Mouse (Mus musculus): ENCODE measurements around the gene Gstt4.
"Not testable (repeated sequence)": the region's sequence is repeated elsewhere in the genome, so short reads cannot be mapped to it uniquely, and the experiment has no call there.

Gstt4 gene

DNA sequence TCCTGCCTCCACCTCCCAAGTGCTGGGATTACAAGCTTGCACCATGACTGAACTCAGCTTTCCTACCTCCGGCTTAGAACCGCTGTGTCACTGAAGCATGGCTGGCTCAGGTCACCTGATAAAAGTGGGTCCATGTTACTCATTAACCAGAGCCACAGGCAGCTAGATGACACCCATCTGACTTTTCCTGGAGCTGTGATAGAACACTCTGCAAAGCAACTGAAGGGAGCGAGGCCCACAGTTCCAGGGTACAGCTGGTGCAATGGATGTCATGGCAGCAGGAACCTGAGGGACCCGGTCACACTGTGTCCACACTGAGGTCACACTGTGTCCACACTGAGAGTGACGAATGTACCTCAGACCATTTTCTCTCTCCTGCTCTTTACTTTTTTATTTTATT lies 32.5 kb downstream of the Gstt4 start:
- no peak for DNase-seq (ENCODE audit: low spot score)

DNA sequence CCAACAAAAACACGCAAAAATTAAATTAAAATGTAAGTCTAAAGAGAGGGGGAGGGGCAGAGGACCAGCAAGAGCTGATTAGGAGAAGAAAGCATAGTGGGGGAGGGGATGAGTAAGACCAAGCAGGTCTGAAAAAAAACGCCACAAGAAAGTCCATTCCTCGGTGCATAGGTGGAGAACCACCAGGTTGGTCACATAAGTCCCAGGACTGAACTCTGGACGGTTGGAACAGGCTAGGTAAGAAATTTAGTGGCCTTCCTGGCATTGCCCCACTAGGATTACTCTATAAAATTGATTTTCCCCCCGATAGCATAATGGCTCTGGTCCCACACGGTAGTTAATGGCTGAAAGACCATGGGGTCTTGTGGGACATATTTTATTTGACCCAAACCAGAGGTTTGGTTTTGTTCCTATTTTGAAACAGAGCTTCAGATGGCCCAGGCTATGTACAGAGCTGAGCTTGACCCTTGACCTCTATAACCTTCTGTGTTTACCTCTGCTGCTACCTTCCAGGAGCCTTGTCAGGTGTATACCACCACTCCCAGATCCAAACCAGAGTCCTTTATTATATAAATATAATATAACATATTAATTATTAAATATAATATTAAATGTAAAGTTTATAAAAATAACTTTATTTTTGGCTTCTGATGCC lies 33.1 kb downstream of the Gstt4 start:
- DNase-seq (ENCODE audit: low spot score), result no peak

DNA sequence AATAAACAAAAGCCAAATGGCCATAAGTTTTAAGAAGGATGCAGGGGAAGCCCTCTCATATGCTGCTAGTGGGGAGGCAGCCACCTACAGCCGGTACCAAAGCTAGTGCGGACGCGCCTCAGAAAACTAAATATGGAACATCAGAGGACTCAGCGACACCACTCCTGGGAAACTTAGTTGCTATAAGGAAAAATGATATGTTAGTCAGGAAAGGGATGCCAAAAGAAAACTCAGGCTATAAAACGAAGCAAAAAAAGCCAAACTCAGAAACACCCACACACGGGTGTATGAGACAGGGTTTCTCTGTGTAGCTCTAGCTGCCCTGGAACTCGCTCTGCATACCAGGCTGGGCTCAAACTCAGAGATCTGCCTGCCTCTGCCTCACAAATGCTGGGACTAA lies 34.1 kb downstream of the Gstt4 start:
- no peak for DNase-seq (ENCODE audit: low spot score)

DNA sequence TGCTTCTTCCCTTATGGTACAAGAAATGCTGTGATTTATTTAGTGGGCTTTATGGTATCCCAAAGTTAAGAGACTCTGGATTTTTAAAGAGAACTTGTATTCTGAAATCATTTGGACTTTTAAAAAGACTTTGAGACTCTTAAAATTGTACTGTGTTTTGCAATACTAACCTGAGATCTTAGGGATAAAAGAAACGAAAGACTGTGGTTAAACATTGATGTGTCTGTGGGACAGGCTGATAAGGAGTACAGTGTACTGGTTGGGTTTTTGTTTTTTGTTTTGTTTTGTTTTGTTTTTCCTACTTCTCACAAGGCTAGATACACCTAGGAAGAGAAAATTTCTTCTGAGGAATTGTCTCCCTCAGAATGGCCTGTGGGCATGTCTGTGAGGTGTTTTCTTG lies 36.9 kb downstream of the Gstt4 start:
- DNase-seq (ENCODE audit: low spot score), result no peak

DNA sequence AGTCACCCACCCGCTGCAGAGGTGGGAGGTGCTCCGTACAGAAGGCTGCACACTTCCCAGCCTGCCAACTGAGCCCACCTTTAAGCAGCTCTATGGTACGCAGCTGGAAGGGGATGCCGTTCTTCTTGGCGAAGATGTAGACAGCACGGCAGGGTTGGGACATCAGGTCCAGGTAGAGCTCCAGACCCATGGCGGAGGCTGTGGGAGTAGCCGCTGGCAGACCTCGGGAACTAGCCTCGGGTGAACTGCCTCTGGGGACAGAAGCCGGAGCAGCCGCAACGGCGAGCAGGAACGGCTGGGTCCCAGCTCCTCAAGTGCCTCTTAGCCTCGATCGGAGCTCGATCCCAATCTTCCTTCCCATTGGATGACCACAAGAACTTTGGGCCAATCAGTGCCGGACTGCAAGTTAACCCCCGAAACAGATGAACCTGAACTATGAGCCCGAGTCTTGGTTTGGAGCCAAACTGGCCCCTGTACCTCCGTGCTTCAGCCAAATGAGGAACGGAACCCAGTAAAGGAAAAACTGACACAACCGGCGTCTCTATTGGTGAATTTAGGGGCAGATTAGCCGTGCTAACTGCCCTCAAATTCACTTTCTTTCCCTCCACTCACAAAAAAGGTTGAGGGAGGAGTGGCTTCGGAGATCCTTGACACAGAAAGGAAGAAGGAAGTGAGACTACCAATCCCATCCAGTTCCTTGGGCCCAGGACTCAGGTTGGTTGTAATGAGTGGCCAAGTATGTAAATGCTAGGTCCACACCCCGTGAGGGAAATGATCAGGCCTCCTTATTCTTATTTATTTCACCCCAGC lies 41.4 kb downstream of the Gstt4 start, which contains the start of the genes Gm20441 and Gstt3:
TSS of gene Gm20441 (minus strand) at position 186 of the 810 bp plus-strand sequence.
TSS of gene Gstt3 (minus strand) at position 646 of the 810 bp plus-strand sequence.
- peak; percentile 84 for DNase-seq (ENCODE audit: low spot score)

DNA sequence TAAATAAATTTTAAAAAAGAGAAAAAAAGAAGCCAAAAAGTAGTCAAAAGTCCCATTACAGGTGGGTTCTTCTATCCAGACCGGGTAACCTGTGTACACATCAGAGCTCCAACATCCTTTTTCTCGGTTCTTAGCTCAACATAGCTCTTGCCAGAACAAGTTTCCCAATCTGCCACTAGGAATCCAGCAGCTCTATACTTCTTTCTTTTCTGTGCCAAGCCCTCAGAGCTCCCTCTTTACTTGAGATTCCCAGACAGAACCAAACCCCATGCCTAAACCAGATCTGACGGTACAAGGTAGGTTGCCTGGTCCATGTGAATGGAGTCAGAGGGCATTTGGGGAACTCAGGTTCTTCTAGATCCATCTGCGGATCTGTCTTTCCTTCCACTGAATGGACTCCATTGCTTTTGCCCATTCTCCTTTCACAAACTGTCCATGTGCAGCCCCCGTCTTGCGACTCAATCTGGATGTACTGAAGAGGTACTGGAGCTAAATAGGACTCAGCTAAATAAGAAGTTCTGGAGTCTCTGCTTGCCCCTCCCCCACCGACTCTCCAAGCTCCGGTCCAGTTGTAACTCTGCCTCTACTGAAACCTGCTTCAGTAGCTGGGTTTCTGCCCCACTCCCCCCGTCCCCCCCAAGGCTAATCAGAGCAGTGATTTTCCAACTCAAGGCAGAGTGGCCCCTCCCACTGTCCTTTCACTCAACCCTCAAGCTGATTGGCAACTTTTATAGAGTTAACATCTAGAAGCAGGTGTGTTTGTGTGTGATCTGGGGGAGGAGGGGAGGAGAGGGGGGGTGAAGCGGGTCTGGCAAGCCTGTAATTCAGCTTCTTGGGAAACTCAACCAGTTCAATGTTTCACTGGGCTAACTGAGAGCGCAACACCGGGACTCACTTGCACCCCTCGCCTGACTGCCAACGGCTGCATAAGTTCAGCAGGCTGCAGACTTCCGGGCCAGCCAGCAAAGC lies 42.9 kb downstream of the Gstt4 start:
- DNase-seq (ENCODE audit: low spot score), result no peak

DNA sequence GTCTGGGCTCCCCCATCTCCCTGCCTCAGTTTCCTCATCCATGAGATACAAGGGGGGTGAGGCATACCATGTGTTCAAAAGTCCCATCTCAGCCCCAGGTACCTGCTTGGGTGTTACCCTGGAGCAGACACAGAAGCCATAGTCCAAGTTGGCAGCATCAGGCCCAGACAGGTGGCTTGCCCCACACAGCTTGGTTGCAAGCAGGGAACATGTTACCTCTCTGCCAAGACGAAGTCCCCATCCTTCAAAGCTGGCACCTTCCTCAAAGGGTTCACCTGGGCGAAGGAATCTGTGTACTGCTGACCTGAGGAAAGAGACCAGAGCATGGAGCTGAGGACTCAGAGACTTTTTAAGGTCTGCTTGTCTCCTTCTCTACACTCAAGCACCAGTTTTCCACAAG lies 44.5 kb downstream of the Gstt4 start:
- no peak for DNase-seq (ENCODE audit: low spot score)

DNA sequence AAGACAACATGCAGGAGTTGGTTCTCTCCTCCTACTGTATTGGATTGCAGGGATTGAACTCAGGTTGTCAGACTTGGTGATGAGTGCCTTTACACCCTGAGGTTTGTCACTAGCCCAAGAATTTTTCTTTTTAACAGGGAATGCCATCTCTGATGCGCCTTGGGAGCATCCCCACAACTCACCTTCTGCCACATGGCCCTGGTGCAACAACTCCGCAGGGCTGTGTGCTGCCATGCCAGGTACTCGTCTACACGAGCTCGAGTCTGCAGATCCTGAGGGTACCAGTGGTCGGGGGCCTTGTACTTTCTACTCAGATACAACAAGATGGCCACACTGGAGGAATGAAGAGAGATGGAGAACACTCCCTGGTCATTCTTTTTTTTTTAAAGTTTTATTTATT lies 45.8 kb downstream of the Gstt4 start:
- no peak for DNase-seq (ENCODE audit: low spot score)

DNA sequence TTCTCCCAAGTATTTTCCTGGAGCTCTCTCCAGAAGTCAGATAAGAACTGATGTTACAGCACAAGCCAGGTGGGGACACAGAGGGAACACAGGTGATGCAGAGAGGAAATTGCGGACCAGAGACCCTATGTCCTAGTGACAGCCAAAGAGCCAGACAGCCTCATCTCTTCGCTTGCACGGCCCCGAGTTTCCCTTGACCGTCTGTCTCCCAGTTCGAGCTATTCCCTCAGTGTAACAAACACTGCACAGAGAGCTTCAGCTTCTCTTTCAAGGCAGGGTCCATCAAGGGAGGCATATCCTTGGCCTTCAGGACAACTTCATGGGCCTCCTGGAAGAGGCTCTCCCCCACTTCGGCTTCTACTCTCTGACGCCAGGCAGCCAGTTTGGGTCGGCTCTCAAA lies 47.8 kb downstream of the Gstt4 start:
- no peak for DNase-seq (ENCODE audit: low spot score)

DNA sequence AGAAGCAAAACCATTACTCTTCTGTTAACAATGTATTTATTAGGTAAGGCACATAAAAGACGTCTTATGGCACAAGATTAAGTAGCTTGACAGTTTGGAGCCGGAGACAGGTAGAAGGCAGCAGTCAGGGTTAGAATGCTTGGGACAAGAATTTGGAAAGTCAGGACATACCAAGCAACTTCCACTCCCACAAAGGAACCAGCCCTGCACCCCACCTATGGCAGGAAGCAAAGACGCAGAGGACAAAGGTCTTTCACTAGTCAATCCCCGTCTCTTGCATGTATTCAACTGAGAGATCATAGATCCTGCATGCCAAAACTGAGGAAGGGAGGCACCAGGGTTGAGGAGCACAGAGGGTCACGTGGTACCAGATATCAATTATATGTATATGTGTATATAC lies 48.2 kb downstream of the Gstt4 start:
- no peak for DNase-seq (ENCODE audit: low spot score)

DNA sequence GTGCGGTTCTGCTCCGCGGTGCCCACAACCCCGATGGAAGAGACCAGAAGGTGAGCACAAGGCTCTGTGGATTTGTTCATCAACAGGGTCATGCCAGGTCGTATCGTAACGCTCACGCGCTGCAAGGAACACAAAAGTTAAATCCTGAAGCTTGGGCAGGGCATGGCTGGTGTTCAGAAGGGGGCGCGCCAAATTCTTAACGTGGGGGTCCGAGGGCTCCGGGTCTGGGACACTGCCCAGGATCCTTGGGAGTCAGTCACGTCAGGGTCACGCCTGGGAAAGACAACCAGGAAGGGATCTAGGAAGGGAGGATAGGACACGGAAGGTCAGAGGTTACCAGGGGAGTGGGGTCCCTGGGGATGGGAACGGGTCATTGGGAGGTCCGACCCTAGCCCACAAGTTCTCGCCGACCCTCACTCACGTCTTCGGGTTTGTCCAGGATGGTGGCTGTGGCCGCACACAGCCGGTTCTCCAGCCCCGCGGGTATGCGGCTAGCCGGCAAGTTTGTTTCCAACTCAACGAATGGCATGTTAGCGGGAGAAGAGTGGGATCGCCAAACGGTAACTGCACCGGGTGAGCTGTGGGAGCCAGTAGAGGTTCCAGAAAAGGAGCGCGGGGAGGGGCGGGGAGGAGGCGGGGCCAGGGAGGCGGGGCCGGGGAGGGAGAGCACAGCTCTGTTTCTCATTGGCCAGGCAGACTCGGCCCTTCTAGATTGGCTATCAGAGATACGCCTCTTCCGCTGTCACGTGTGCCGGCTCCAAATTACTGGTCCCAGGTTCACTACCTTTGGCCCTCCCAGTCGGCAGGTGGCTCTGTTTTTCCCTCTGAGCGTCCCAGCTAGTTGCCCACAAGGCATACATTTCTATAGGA lies 49.3 kb downstream of the Gstt4 start, which contains the start of gene Ddt:
TSS of gene Ddt (minus strand) at position 620 of the 870 bp plus-strand sequence.
- DNase-seq (ENCODE audit: low spot score), result peak; percentile 95

DNA sequence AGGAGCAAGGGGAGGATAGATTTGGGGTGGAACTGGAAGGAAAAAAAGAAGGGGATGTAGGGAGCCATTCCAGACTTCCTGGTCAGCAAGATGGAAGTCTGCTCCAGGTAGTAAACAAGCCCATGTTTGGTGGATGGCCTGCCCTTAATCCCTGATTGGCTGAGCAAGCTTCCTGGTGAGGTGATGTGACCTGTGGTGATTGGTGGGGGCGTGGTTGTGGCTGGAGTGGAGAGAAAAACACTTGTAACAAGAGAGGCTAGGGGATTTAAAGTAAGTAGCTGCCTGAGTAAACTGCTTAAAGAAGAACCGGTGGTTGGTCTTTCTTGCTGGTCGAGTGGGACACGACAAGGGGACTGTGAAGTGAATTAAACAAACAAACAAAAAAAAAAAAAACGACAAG lies 54.6 kb downstream of the Gstt4 start:
- DNase-seq (ENCODE audit: low spot score), result not testable (repeated sequence)

DNA sequence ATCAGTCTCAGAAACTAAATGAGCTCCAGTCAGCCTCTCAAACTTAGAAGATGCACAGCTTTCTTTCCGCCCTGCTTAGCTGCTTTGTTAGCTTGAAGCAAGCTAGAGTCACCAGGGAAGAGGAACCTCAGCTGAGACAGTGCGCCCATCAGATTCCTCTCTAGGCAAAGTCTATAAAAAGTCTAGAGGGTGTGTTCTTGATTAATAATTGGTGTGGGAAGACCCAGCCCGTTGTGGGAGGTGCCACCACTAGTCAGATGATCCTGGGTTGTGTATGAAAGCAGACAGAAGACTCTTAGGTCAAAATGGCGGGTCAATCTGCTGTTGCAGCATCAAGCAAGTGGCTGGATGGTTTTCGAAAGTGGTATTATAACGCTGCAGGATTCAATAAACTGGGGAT lies 55.5 kb downstream of the Gstt4 start:
- DNase-seq (ENCODE audit: low spot score), result no peak

Data from embryo, embryonic 10 days (tissue).